Mouse (Mus musculus) cerebellum, postnatal 4 days (tissue): ENCODE measurements around the gene Nqo1.
A peak's percentile ranks its signal among the peaks of the same experiment; 100 is the strongest.

Experiments used
- DNase-seq, 2 experiments: peaks; one replicate each; pipeline ENCODE4 v3.0.0; 2022; ENCODE audit warnings: low spot score in 2 of 2, mixed read lengths in 1 of 2

Nqo1 gene

GRCm38 (mm10) chr8:107403038-107403781, at the start of gene Nqo1:
Gene Nqo1 (minus strand): TSS chr8:107403206.
- DNase-seq: peak; percentile 30 to 56

DNA sequence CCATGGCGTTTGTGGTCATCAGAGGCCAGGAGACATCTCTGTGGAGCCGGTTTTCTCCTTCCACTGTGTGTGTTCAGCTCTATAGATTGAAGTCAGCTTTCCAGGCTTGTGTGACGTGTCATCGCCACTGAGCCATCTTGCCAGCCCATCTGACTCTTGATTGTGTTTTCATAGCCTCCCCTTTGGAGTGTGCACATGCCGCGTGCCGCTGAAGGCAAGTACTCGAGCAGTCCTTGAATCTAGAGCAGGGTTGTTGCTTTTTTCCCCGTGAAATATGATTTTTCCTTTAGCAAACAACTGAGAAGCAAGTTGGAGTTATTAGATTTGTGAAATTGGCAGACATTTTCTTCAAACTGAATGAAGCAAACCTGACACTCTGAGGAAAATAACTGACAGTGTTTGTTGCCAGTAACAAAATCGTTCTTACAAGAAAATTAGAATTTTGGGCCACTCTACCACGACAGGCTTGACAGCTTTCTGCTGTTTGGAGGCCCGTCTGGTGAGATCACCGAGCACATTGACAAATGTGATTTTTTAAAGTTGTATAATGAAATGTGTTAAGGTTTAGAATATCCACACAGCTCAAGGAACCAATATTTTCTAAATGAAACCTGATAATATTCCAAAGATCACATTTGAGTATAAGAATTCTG, 48.5 kb upstream of the Nqo1 start:
- DNase-seq: no peak

DNA sequence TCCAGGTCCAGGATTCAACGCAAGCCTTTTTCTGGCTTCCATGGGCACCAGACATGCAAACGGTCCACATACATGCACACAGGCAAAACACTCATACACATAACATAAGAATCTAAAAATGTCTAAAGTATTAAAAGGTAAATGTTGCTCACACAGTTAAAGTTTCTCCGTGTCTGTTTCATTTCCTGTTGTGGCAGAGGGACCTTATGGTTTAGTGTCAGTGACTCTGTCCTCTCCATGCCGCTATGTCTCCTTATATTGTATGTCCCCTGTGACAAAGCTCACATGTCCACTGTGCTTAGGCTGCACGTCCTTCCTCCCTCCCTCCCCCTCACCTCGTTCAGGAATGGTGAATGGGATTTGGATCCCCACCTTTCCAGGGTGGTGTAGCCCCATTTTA, 46.6 kb upstream of the Nqo1 start:
- no peak for DNase-seq

- no peak for DNase-seq
Observed at GRCm38 (mm10) chr8:107449130-107449529, 46.1 kb upstream of the Nqo1 start.

GRCm38 (mm10) chr8:107448382-107448889, 45.4 kb upstream of the Nqo1 start:
- no peak for DNase-seq

- DNase-seq: no peak
Observed at GRCm38 (mm10) chr8:107447713-107448112, 44.7 kb upstream of the Nqo1 start.

- DNase-seq: no peak
Observed at GRCm38 (mm10) chr8:107444626-107445025, 41.6 kb upstream of the Nqo1 start.

- no peak for DNase-seq
Observed at GRCm38 (mm10) chr8:107439880-107440625, 37.0 kb upstream of the Nqo1 start.

DNA sequence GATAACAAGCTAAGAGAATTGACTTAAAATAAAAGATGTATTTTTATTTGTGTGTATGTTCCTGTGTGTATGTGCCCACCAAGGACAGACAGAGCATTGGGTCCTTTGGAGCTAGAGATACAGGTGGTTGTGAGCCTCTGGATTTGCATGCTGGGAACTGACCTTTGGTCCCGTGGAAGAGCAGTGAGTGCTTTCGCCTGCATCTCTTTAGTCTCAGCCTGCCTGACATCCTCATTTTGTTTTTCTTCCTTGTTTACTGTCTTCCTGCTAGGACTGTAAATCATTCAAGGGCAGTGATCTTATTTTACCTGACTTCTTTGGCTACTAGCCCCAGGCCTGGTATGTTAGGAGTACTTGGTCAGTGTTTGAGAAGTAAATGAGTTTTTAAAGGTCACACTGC, 34.7 kb upstream of the Nqo1 start:
- DNase-seq: no peak

DNA sequence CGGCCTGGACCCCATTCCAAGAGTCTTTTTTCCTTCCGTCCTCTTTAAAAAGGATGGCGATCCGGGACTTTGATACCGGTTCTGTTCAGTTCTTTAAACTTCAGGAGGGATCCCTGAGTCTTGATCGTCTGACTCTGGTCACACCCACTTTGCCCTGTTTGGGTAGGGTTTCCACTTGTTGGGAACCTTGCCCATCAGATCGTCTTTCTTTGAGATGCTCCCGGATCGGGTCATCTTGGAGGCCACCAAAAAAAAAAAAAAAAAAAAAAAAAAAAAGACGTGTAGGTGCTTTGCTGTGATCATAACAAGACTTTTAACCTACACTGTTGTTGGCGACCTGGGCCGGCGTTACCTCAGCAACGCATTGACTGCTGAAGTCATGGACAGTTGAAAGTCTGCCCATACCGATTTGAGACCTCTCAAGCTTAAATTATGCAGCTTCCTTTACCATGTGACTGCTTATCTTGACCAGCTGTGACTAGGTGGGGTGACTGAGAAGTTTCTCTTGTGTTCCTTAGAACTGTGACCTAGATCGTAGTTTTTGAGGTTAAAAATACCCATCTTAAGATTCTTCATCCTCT, 33.9 kb upstream of the Nqo1 start:
- DNase-seq: no peak

DNA sequence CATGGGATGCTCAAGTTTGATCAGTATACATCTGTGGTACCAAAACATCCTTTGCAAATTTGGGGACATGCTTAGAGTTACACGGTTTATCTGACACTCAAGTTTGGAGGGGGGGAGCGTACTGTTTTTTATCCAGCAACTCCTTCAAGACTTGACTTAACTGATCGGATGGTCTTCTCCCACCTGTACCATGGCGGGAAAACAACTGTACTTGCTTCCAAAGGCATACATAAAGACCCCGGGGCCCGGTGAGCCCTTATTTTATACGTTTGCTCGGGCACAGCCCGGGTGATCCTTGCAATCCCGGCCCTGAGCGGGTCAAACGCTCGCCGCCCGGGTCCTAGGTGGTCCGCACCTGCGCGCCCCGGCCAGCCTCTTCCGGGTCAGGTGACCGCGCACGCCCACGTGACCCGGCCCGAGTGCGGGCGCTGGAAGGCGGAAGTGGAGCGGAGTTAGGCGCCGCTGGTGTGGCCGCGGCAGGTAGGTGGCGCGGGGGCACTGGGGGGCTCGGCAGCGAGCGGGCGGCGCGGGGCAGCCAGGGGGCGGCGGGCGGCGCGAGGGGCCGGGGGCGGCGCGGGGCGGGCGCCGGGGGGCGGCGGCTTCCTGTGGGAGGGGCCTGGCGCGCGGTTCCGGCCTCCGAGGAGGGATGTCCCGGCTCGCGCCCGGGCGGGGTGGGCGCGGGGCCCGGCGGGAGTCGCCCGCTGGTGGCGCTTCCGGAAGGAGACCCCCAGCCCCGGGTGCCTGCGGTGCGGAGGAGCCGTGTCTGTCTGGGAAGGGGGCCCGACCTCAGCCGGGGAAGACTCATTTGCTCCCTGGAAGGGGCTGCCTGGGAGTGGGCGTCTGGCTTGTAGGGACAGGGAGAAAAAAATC, 33.2 kb upstream of the Nqo1 start, which contains the start of gene Wwp2:
Gene Wwp2, plus strand, starts transcription at position 404 of the 870 bp plus-strand sequence.
- peak; percentile 60 to 77 for DNase-seq

DNA sequence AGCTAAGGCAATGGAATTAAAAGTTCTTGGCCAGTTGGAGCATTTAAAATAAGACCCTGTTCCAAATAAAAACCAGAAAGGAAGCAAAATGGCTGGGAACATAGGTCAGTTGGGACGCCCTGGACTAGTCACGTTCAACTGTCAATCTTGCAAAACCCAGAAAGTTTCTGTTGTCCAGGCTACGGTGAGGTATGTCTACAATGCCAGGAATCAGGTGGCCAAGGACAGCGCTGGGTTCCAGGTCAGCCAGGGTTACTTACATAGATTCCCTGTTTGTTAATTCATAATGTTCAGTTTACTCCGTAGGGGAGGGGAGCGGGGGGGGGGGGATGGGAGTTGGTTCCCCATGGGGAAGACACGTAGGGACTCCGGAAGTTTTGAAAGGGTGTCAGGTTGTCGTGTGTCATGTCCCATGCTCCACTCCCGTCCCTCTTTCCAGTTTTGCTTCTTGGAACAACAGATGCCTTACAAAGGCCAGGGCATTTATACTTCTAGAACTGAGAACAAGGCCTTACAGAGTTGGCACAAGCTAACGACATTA, 32.5 kb upstream of the Nqo1 start:
- no peak for DNase-seq

DNA sequence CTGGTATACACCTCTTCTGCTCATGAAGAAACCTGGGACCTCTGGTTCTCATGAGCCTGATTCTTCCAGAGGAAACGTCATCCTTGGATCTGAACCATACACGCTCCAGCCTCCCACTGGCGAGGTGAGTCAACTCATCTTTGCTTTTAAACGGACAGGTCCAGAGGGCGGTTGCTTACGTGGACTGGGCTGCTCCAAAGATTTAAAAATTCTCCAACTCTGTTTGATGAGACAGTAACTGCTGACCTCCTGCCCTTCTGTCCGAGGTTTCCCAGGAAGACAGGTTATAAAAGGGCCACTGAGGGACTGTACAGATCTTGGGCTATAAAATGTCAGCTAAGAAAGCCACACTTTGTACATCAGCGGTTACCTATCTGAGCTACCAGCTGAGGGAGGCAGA, 27.8 kb upstream of the Nqo1 start:
- no peak for DNase-seq

GRCm38 (mm10) chr8:107425230-107425597, 22.2 kb upstream of the Nqo1 start:
- DNase-seq: no peak

- peak; percentile 97 for DNase-seq
Observed at GRCm38 (mm10) chr8:107424597-107425229, 21.7 kb upstream of the Nqo1 start, which contains the start of gene Nob1. Gene Nob1 (minus strand): TSS chr8:107425051.

- no peak for DNase-seq
Observed at GRCm38 (mm10) chr8:107424176-107424575, 21.2 kb upstream of the Nqo1 start.

- DNase-seq: no peak
Observed at GRCm38 (mm10) chr8:107417001-107417400, 14.0 kb upstream of the Nqo1 start.

- no peak for DNase-seq
Observed at GRCm38 (mm10) chr8:107413881-107414280, 10.9 kb upstream of the Nqo1 start.

DNA sequence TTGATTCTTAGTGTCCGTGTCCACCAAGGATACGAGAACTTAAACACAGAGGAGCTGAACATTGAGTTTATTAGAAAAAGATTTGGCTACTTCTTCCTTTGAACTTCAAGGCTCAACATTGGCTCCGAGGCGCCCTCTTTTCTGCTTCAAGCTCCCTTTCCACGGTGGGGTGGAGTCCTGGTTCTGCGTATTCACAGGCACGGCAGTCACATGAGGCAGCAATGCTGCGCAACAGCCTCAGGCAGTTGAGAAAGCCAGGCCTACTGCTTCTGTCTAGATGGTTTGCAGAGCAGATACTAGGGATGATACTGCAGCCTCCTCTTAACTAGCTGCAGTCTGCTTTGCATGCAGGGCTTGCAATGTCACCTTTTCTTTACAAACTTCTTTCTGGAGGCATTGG, 9.5 kb upstream of the Nqo1 start:
- no peak for DNase-seq

DNA sequence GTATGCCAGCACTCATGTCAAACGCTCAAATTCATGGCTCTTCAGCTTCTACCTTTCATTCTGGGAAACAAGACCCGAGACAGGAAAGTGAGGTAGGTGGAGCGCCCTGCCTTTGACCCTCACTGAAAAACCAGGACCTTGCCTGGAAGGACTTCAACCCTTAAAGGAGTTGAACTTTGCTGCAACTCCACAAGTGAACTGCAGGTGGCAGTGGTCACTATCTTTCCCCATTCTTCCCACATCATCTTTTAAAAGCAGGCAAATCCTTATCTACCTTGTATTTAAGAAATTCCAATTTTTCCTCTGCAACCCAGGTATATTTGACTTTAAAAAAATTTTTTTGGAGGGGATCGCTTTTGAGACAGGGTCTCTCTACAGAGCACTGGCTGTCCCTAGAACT, 8.4 kb upstream of the Nqo1 start:
- DNase-seq: no peak
